Mouse (Mus musculus) frontal cortex, adult 2 months (tissue): Measurements from ENCODE around the gene Hist1h3c. TPM values are rescaled to one million over a fixed set of nuclear protein-coding genes. Genes with fewer than 3 reads are reported as not detected.

ENCODE experiments used
- DNase-seq, 2 experiments: peaks; one replicate each; pipeline ENCODE4 v3.0.0; 2022; ENCODE audit warnings: low spot score in 1 of 2; ENCODE audit errors: extremely low spot score in 1 of 2
- polyA plus RNA-seq: library from polyadenylated mRNA; depleted of rRNA; stranded (reverse); fragments of >200 nt; gene quantifications from 2 replicates; pipeline ENCODE4 v1.2.3, GENCODE M21; 2012

Hist1h3c gene
- polyA plus RNA-seq, 1 experiment: 0.24 TPM

DNA sequence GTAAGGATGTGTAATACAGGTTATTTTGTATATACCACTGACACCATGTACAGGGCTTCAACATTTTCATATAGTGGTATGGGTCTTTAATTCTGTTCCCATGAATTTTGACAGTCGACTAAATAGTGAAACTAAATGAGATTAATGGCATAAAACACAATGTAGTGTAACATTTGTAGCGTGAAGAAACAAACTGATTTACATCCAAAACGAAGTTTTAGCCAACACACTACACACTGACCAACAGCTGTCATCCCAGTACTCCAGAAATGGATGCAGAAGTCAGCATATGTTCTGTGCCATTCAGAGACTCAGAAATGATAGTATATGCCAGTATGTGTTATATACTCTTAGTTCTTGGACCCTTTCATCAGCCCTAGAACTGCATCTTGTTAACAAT is 12.5 kb upstream of the Hist1h3c start:
- DNase-seq: no peak

- DNase-seq: no peak
Measured at GRCm38 (mm10) chr13:23757211-23757773, 11.9 kb upstream of the Hist1h3c start.

DNA sequence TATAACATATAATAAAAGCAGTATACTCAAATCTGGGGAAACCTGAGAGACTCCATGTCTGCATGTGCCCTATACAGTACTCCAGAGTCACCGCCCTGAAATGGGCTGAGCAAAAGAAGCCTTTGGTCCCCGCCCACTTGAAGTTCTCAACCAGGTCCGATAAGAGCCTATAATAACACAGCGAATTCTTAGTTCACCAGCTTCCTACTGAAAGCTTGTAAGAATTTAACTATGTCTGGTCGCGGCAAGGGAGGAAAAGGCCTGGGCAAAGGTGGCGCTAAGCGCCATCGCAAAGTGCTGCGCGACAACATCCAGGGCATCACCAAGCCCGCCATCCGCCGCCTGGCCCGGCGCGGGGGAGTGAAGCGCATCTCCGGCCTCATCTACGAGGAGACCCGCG is 11.4 kb upstream of the Hist1h3c start, which contains the start of gene Hist1h4b:
Gene Hist1h4b, plus strand, starts transcription at position 224 of the 400 bp plus-strand sequence.
- peak; percentile 96 to 97 for DNase-seq

DNA sequence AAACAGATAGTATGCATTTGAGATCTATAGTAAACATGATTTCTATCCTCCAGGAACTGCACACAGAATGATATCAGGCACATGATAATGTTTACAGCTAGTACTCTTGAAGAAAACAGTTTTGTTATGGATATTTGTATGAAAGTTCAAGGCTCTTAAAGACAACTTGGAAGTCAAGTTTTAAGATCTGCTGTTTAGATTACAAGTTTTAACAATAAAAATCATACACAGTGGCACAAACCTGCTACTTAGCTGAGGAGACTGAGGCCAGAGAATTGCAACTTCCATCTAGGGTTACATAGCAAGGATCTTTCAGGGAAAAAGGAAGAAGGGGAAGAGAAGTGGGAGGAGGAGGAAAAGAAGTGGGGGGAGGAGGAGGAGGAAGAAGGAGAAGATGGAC is 9.6 kb upstream of the Hist1h3c start:
- no peak for DNase-seq

- no peak for DNase-seq
Measured at GRCm38 (mm10) chr13:23753314-23754078, 8.1 kb upstream of the Hist1h3c start.

GRCm38 (mm10) chr13:23752742-23753172 is 7.4 kb upstream of the Hist1h3c start:
- DNase-seq: no peak

GRCm38 (mm10) chr13:23752067-23752741 is 6.8 kb upstream of the Hist1h3c start, which contains the start of gene Hist1h3b:
Gene Hist1h3b, plus strand, starts transcription at chr13:23752267.
- DNase-seq: peak; percentile 92 to 98

DNA sequence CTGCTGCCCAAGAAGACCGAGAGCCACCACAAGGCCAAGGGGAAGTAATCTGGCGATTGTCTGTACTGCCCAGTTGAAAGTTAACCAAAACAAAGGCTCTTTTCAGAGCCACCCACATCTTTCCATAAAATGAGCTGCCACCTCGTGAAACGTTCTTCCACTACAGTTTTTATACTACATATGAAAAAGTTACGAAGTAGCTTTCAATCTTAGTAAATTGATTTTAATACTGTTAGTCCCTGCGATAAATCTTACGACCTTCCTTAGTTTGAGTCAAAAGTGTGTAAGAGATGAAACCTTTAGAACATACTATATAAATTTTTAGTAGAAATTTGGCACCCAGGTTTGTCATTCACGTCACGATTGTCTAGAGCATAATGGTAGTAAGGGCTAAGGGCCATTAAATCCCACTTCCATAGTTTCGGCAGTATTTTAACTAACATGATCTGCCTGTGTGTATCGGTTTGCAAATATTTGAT is 6.1 kb upstream of the Hist1h3c start:
- DNase-seq: no peak

- DNase-seq: peak in 1 of 2 experiments; percentile 78
Measured at GRCm38 (mm10) chr13:23750839-23751477, 5.6 kb upstream of the Hist1h3c start, which contains the start of gene Hist1h2ab. Gene Hist1h2ab, plus strand, starts transcription at chr13:23751126.

DNA sequence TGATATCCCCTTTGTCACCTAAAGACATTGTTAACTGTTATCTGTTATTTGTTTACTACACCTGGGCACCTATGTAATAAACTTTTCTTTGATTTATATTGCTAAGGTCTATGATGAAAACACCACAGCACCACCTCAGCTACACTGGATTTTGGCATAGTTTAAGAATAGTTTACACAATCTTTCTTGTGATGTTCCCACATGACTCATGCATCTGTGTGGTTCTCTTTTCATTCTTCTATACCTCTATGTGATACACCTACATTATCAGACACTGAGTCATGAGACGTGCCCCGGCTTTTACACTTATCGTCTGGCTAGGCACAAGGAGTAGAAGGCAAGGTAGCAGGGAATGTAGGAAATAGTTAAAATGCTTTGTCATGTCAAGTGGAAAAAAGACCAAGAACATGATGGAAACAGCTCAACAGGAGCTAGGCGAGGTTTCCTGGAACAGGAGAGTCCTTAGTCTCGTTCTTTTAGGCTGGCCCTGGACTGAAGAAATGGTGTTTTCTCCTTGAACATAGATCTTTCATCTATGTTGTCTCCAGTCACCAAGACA is 4.2 kb upstream of the Hist1h3c start:
- no peak for DNase-seq

- no peak for DNase-seq
Measured at GRCm38 (mm10) chr13:23747892-23748288, 2.5 kb upstream of the Hist1h3c start.

GRCm38 (mm10) chr13:23747081-23747891 is 1.9 kb upstream of the Hist1h3c start:
- no peak for DNase-seq

- peak; percentile 91 to 92 for DNase-seq
Measured at GRCm38 (mm10) chr13:23746201-23747080, 1.0 kb upstream of the Hist1h3c start, which contains the start of gene Hist1h2bb. Gene Hist1h2bb, plus strand, starts transcription at chr13:23746734.

DNA sequence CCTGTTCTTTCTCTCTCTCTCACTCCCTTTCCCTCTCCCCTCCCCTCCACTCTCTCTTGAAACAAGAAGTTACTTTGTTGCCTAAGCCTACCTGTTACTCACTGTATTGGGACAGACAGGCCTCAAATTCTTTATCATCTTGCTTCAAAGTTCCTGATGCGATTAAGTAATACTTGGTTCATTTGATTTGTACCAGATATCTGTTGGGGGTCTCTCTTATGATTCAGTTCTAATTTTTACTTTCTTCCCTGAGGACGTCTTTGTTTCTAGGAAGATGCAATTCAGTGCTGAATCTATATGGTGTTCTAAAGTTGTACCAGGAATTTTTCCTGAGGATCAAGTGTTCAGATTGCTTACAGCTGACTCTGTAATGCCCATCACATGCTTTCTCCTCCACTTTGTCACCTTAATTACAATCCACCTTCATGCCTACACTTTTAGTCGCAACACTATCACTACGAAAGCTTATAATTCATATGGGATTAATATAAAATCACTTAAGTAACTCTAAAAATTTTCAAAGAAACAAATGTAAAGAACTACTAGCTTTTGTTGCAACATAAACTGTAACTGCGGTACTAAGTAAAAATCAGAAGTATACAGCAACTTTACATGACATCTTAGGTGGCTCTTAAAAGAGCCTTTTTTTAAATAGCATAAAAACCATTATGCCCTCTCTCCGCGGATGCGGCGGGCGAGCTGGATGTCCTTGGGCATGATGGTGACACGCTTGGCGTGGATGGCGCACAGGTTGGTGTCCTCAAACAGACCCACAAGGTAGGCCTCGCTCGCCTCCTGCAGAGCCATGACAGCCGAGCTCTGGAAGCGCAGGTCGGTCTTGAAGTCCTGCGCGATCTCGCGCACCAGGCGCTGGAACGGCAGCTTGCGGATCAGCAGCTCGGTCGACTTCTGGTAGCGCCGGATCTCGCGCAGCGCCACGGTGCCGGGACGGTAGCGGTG is 701 bp downstream of the Hist1h3c start:
- DNase-seq: no peak

GRCm38 (mm10) chr13:23743963-23744362 is 1.4 kb downstream of the Hist1h3c start:
- no peak for DNase-seq

GRCm38 (mm10) chr13:23743215-23743614 is 2.2 kb downstream of the Hist1h3c start:
- no peak for DNase-seq

DNA sequence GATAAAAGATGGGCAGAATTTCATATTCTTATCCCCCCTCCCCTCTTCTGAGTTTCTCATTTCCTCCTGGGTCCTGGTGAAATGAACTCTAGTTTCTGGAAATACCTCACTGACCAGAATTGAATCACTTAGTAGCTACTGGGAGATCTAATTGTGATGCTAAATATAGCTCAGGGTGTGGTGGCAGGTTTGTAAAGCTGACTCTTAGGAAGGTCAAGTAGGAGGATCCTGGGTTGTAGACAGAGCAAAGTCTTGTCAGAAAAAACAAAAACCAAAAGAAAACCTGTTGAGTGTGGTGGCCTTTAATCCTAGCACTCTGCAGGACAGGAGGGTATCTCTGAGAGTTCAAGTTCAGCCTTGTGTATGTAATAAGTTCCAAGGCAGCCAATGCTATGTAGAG is 3.4 kb downstream of the Hist1h3c start:
- DNase-seq: no peak
